Mouse (Mus musculus): ENCODE results near the gene Mettl7a1. TPM values are rescaled to one million over a fixed set of nuclear protein-coding genes. Genes with fewer than 3 reads are reported as not detected.
"Not testable (repeated sequence)": the region's sequence is repeated elsewhere in the genome, so short reads cannot be mapped to it uniquely, and the experiment has no call there.

Mettl7a1 gene
- total RNA-seq (2021), result 10 to 100 TPM; 32.2 to 35.0 TPM
- long read RNA-seq, experiment 1, partial matches to known transcripts, result 3 of 8 reads
- long read RNA-seq, experiment 1, other reads (novel, unspliced or antisense), result 0 of 8 reads
- long read RNA-seq, experiment 2, partial matches to known transcripts, result 3 of 5 reads
- long read RNA-seq, experiment 2, other reads (novel, unspliced or antisense), result 1 of 5 reads

DNA sequence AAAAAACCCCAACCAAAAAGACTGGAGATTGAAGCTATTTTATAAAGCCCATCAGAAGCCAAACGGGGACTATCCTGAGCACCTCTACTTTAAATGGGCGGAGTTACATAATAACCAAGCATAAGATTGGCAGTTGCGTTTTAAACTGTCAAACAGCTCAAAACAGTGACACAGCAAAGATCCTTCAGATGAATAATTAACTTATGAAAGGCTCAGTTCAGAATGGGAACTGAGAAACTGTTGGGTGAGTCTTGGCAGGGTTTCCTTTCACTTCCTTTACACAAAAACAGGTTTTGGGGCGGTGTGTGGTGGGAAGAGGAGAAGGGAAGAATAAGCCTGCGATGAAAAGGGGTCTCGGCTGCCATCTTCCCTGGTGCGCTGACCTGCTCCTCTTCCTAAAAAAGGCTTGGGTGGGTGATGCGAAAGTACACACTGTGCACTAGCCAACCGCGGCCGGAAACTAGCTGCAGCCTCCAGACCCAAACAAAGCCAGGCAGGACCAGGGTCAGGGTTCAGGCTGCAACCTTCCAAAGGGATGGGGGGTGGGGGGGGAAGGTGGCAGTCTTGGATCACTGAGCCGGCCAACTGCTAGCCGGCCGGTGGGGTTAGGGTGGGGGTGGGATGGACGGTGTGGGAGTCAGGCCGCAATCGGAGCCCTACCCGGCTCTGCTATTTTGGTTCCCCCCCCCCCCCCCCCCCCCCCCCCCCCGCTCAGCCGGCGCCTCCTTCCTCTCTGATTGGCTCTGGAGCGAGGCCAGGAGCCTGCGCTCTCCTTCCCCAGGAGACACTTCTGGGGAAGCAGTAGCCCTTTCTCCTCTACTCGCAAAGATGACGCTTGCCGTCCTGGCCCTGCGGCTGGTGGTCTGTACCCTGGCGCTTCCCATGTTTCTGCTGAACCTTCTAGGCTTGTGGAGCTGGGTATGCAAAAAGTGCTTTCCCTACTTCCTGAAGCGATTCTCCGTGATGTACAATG is at the start of gene Mettl7a1:
Gene Mettl7a1 (plus strand): TSS at position 122 of the 973 bp plus-strand sequence.
- peak; percentile 85 for DNase-seq (ENCODE audit: low spot score in 2 of 2)

DNA sequence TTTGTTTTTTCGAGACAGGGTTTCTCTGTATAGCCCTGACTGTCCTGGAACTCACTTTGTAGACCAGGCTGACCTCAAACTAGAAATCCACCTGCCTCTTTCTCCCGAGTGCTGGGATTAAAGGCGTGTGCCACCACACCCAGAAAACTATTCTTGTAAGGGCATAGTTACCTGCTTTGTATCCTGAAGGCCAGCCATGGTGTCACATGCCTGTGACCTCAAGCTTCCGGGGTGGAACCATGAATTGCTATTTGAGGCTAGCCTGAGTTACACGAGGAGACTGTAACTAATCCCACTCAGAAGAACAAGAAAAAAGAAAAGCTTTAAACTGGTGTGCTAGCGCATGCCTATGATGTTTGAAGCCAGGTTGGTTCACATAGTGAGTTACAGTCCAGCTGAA is 47.6 kb upstream of the Mettl7a1 start:
- no peak for DNase-seq (ENCODE audit: low spot score in 2 of 2)

DNA sequence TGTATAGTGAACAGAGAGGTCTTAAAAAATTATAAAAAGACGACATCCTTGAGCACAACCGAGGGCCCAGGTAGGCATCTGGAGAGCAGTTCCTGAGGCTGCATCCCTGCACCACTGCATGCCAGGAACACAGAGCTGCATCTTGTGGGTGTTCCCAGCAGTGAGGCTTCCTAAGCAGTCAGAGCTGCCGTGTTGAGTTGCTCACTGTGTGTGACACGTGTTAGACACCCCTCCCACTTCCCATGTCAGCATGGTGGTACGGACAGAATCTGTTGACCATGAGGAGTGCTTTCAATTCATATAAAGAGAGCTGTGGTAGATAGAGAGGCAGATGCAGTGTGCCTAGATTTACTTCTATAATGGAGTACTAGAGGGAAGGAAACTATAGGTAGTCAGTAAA is 46.6 kb upstream of the Mettl7a1 start:
- no peak for DNase-seq (ENCODE audit: low spot score in 2 of 2)

DNA sequence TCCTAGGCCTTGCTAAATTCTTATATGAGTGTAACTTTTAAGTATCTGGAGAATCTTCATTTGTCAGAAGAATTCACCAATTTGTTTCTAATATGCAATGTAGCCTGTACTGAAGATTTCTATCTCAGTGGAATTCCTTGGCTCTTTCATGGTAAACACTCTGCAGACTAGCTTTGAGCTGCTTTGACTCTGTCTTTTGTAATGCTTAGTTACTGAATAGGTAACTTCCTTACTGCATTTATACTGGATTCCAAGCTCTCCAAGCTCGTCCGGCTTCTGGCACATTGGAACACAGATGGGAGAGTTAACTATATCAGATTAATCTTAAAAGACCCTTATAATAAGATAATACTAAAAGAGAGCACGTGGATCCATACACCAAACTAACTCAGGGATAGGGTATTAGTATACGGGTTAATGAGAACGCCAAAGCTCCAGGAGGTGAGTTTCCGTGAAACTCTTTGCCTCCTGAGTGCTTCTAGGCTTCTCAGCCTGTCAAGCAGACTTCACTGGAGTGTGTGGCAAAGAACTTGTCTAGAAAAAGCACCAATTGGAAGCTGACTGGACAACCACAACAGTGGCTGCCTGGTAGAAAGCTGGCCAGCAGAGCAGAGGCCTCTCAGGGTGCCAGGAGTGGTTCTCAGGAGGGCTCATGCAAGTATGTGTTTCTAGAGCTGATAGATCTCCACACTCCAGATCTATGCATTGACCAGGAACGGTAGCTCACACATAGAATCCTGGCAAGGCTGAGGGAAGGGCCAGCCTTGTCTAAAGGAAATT is 45.1 kb upstream of the Mettl7a1 start:
- no peak for DNase-seq (ENCODE audit: low spot score in 2 of 2)

DNA sequence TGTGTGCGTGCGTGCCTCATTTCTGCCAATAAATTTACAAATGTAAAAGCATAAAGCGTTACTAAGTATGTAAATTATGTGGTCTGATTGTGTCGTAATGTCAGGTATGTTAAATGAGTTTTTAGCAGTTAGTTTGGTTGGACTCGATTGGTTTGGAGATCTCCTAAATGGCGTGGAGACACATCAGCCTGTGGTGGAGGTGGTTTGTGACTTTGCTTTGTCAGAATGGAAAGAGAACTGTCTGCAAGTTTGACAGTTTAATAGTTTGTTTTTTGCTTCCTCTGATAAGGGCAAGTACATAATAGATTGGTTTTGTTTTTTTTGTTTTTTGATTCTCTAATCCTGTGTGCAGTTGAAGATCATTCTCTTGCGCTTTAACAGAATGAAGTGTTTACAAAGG is 43.6 kb upstream of the Mettl7a1 start:
- not testable (repeated sequence) for DNase-seq (ENCODE audit: low spot score in 2 of 2)

DNA sequence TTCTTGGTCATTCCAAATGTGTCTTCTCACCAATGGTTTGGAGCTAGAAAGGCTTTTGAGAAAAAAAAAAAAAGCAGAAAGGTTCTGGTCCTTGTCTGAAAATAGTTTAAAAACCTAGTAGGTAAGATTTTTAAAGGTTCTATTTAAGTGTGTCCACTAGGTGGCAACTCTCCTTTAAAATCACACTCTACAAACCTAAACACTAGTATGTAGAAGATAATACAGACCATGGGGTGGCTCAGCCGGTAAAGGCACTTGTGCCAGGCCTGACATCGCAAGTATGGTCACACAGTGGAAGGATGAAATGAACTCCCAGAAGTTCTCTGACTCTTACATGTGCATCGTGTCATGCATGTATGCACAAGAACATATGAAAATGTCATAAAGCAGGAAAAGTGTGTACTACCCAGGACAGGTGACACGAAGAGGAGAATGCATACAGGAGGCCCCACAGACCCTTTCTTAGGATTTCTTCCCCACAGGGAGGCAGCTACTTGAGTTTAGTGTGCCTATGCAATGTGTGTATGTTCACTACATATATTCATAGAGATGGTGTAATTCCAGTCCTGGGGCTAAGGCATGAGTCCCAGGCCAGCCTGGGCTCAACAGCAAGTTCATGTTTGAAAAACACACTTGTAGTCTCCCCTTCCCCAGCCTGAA is 40.6 kb upstream of the Mettl7a1 start:
- no peak for DNase-seq (ENCODE audit: low spot score in 2 of 2)

DNA sequence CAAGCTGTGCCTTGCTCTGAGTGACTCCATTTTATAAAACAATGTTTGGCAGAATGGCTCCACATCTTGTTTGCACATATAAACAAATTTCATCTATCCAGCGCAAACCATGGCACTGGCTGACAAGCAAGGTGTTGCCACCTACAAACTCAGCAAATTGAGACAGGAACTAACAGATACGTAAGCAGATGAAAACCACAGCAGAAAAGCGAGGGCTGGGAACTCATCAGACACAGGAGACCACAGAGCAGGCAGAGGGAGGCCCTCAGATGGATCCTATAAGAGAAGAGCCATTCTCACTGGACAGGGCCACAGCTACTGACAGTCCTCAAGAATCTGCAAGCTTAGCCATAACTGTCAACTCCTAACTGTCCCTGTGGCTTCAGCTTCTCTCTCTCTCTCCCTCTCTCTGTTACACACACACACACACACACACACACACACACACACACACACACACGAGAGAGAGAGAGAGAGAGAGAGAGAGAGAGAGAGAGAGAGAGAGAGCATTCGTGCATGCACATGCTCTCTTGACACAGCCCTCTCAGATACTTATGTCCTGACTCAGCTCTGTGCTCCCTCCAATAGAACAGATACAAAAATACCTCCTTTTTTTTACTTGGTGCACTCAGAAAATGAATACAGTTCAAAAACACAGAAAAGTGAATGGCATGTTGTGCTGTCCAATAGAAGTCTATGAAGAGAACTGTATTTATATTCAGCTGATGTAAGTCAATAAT is 38.2 kb upstream of the Mettl7a1 start:
- no peak for DNase-seq (ENCODE audit: low spot score in 2 of 2)

DNA sequence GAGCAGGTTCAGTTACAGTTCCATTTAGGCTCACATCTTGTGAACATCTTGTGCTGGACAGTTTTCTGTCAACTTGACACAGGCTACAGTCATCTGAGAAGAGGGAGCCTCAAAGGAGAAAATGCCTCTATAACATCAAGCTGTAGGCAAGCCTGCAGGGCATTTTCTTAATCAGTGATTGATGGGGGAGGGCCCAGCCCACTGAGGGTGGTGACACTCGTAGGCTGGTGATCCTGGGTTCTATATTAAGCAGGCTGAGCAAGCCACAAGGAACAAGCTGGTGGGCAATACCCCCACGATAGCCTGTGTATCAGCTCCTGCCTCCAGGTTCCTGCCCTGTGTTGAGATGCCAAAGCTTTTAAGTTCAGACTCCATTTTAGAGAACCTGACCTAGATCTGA is 35.0 kb upstream of the Mettl7a1 start:
- no peak for DNase-seq (ENCODE audit: low spot score in 2 of 2)

DNA sequence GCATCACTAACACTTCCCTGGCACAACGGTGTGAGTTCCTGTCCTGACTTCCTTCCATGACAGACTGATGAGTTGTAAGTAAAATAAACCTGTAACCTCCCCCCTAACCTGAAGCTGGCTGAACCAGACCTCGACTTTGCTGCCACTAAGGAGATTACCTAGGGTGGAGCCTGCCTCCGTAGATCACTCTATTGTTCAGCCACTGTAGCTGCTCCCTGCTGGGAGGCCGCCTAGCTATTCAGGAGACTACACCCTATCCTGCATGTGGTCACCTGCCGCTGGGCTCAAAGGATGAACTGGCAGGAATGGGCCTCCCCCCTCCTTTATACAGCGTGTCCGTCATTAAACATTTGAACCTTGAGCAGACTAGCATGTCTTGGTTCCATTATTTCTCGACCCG is 34.2 kb upstream of the Mettl7a1 start:
- DNase-seq (ENCODE audit: low spot score in 2 of 2), result no peak

DNA sequence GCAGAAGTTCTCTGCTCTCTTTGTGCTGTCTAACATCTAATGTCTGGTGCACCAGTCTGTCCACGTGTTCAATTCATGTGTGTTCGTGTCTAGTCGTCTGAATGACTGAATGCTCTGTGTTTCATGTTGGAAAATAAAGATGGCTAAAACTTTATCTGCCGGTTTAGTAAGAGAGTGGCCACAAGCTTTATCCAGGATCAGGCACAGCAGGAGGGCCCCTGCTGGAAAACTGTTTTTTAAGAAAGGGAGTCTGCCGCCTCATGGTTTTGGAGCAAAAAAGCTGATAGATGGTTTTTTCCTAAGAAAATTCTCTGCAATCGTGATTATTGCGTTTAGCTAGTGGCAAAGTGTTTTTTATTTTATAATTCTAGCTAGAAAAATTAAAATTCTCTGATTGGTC is 33.3 kb upstream of the Mettl7a1 start:
- DNase-seq (ENCODE audit: low spot score in 2 of 2), result not testable (repeated sequence)

DNA sequence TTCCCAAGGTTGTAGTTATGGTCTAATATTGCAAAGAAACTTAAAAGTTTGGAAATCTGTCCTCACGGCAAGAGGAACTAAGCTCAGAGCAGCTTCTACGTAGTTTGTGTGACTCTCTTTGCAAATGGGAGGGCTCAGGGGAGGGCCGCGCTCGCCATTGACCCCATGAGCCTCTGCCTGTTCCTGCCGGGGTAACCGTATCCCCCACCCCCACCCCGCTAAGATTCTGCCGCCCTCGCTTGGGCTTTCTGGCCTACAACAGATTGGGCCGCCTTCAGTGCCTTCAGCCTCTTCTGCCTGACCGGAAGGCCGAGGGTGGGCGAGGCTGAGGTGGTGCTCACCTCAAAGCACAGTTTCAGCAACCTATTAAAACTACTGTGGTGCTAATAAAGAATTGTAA is 32.5 kb upstream of the Mettl7a1 start:
- no peak for DNase-seq (ENCODE audit: low spot score in 2 of 2)

DNA sequence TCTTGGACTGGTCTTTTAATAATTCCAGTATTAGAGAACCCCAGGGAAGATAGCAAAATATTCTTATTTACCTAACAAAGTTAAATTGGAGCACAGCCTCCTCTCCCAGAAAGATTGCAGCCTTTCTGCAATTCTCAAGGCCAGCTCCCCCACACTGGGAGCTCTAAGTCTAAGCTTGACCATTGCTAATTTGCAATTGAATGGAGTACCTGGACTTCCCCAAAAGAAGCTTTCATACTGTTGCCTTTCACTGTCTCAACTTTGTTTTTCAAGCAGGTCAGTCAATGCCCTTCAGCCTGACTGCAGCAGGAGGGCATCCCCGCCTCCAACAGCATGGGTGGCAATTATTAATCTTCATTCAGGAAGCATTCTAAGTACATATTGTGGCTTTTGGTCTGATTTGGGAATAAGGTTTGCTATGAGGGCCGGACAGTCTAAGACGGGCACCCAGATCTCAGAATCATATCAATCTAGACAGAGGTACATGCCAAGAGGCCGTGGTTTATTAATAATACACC is 30.1 kb upstream of the Mettl7a1 start:
- not testable (repeated sequence) for DNase-seq (ENCODE audit: low spot score in 2 of 2)

DNA sequence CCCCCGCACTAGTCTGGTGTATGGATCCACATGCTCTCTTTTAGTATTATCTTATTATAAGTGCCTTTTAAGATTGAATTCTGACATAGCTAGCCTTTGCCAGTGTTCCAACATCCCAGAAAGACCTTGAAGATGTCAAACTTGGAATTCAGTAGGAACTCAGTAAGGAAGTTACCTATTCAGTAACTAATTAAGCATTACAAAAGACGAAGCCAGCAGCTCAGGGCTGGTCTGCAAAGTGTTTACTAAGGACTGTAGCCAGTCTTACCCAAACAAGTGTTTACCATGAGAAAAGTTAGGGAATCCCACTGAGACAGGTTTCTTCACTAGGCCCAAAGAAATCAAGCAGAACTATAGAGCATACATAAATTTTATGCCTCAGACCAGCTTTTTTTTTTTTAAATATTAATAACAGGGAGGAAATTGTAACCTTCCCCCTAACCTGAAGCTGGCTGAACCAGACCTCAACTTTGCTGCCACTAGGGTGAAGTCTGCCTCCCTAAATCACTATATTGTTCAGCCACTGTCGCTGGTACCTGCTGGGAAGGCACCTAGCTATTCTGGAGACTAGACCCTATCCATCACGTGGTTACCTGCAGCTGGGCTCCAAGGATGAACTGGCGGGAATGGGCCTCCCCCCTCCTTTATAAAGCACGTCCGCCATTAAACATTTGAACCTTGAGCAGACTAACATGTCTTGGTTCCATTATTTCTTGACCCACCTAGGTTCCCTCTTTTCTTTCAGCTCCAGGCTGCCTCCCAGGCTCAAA is 29.0 kb upstream of the Mettl7a1 start:
- no peak for DNase-seq (ENCODE audit: low spot score in 2 of 2)

DNA sequence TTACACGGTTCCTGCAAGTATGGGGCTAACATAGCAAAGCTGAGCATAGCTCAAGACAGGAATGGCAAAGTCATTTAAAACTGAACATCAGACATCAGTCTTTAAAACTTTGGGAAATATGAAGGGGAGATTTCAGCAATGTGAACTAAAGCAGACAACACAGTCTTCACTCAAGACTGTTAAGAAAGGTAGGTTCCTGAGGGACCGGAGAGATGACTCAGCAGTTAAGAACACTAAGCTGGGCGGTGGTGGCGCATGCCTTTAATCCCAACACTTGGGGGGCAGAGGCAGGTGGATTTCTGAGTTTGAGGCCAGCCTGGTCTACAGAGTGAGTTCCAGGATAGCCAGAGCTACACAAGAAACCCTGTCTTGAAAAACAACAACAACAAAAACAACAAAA is 27.5 kb upstream of the Mettl7a1 start:
- no peak for DNase-seq (ENCODE audit: low spot score in 2 of 2)

DNA sequence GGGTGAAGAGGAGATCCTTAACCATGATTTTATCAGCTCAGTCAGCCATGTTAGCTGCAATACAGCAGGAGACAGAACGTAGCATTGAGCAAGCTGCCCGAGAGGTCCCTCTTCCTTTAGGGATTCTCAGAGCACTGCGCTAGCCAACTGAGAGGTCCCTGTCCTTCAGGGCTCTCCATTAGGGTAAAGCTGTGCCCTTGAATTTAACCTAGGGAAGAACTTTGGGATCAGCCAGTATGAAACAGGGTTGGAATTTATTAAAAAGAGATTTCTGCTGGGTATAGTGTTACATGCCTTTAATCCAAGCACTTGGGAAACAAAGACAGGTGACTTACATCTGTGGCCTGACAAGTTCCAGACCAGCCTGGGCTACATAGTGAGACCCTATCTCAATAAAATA is 26.4 kb upstream of the Mettl7a1 start:
- DNase-seq (ENCODE audit: low spot score in 2 of 2), result no peak

DNA sequence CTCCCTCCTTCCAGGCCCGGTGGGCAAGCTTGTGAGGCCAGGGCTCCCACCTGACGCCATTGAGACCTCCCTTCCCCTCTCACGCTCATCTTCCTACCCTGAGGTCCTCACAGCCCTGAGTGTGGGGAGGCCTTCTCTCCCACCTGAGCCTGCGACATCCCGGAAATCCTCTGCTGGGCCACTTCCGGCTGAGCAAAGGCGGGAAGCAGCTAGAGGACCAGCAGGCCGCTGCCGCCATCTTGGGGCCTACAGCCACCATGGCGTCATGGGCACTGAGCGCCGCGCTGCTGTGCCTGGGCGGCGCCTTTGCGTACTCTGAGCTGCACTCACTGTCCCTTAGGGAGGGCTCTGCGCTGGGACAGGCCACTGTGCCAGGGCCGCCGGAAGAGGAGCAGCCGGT is 23.3 kb upstream of the Mettl7a1 start, which contains the start of gene Tmprss12:
Gene Tmprss12 (plus strand): TSS at position 212 of the 400 bp plus-strand sequence.
- no peak for DNase-seq (ENCODE audit: low spot score in 2 of 2)

DNA sequence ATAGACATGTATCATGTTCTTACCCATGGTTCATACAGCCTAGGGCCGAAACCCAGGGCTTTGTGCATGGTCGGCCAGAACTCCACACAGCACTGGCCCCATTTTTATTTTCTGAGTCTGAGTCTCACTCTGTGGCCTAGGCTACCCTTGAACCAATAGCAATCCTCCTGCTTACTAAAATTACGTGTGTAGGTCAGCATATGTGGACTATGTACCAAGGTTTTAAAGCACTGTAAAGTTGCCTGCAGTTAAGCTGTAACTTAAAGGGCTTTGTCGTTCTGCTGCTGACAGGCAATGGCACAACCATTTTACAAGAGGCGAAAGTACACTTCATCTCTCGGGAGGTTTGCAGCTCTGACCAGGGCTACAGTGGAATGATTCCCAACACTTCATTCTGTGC is 15.0 kb upstream of the Mettl7a1 start:
- DNase-seq (ENCODE audit: low spot score in 2 of 2), result no peak

DNA sequence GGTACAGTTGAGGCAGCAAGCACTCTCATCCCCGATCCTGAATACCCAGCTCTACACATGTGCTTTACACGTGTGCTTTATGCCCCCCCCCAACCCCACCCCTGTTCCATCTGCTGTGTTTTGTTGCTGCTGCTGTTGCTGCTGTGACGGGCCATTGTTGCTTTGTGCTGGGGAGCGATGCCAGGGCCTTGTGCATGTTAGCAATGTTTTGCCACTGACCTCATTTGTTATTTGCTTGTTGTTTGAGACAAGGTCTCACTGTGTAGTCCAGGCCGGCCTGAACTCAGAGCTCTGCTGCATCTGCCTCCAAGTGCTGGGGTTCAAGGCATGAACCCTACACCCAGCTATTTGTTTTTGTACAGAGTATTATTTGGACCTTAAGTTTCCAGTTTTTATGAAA is 13.1 kb upstream of the Mettl7a1 start:
- DNase-seq (ENCODE audit: low spot score in 2 of 2), result no peak

DNA sequence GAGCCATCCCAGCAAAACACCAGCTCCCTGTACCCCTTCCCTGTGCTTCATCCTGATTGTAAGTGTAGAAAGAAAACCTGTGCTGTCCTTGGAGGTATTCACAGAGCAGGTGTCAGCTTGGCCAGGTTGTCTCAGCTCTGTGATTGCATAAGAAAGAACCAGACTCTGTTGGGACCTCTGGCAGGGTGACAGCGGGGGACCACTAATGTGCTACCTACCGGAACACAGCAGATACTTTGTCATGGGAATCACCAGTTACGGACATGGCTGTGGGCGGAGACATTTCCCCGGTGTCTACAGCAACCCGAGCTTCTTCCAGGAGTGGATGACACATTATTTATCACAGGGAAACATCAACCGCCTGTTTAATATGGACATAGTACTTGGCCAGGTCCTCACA is 11.6 kb upstream of the Mettl7a1 start:
- no peak for DNase-seq (ENCODE audit: low spot score in 2 of 2)

Measured in left cerebral cortex, adult 18-20 months (tissue).